Mouse (Mus musculus) E14TG2a.4 (cell line): ENCODE data around the gene Odf3b.

ENCODE experiments used
- CTCF ChIP-seq: conservative IDR thresholded peaks from 2 replicates; pipeline ENCODE4 v1.5.1; 2014; ENCODE audit warnings: low read length
- POU5F1 ChIP-seq: IDR thresholded peaks from 2 replicates; pipeline ENCODE4 v1.6.1; 2014; ENCODE audit warnings: low read length, borderline replicate concordance

- TF ChIP-seq CTCF: no peak
- TF ChIP-seq POU5F1: no peak
Observed at GRCm38 (mm10) chr15:89428136-89428790, 49.2 kb upstream of the Odf3b start.
